Mouse (Mus musculus) T-helper 1 cell (primary cell): ENCODE results near the gene Clcnka.

Experiments
- in situ Hi-C: fragments of 300-600 bp; cut with MboI, MseI; formaldehyde crosslinking; loops from one replicate; pipeline ENCODE4 v1.15.1; 2025; ENCODE audit warnings: high pct_unique_total_duplicates

Gene Clcnka

GRCm38 (mm10) chr4:141336196-141336595, 62.3 kb downstream of the Clcnka start:
- in situ Hi-C loops: loop anchor here (25.0 kb wide), 1 partner anchor 1676 kb away; no protein-coding TSS in a partner anchor

GRCm38 (mm10) chr4:141335263-141335796, 63.2 kb downstream of the Clcnka start:
- in situ Hi-C loops: loop anchor here (25.0 kb wide), 1 partner anchor 1677 kb away; no protein-coding TSS in a partner anchor

- in situ Hi-C loops: loop anchor here (25.0 kb wide), 1 partner anchor 1678 kb away; no protein-coding TSS in a partner anchor
These were observed 63.8 kb downstream of the Clcnka start for GRCm38 (mm10) chr4:141334695-141335094.
